Mouse (Mus musculus): ENCODE results near the gene Klhl2. TPM values are rescaled to one million over a fixed set of nuclear protein-coding genes. Genes with fewer than 3 reads are reported as not detected.
A peak's percentile ranks its signal among the peaks of the same experiment; 100 is the strongest.

Gene Klhl2
- polyA plus RNA-seq, 1 experiment from 2014 or later = 11.4 TPM

GRCm38 (mm10) chr8:64732596-64732995 is 117.2 kb downstream of the Klhl2 start:
- no peak overlapping the region for H3K27ac ChIP-seq (replicated peaks)
- H3K4me3 ChIP-seq (replicated peaks) = peak overlapping the region; percentile 63
- peak overlapping the region; percentile 41; the same call in 1 of the 2 replicates for H3K9ac ChIP-seq
- no peaks in the 10 kb centered on the region for H3K9me3 ChIP-seq (replicated peaks)
- peaks cover 11% of the 10 kb centered on the region for H3K4me1 ChIP-seq
- H3K36me3 ChIP-seq = peaks cover 11% of the 10 kb centered on the region
- H3K27me3 ChIP-seq = no peaks in the 10 kb centered on the region
- no peak for ATAC-seq (ENCODE audit: insufficient number of reproducible peaks, low FRiP score, low TSS enrichment, low read depth)
- H3K4me2 ChIP-seq (replicated peaks) = peak overlapping the region; percentile 65
- 6% methylated on average over 9 of the region's 9 CpGs for WGBS

DNA sequence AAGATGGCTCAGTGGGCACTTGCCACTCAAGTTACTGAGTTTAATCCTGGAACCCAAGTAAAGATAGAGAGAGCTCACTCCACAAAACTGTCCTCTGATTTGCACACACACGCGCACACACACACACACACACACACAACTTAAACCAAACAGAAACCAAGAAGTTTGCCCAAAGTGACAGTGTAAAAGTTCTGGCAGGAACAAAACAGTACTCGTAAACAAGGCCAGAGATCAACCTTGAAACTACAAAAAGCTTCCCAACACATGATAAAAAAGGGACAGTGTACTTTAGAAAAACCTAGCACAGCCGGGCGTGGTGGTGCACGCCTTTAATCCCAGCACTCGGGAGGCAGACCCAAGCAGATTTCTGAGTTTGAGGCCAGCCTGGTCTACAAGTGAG is 121.7 kb downstream of the Klhl2 start:
- H3K27ac ChIP-seq (replicated peaks) = no peak overlapping the region
- H3K9ac ChIP-seq = no peak overlapping the region
- no peaks in the 10 kb centered on the region for H3K27me3 ChIP-seq
- 84% methylated on average over 7 of the region's 7 CpGs for WGBS
- H3K36me3 ChIP-seq = peaks cover 44% of the 10 kb centered on the region
- no peaks in the 10 kb centered on the region for H3K9me3 ChIP-seq (replicated peaks)
- no peak overlapping the region for H3K4me2 ChIP-seq (replicated peaks)
- peaks cover 11% of the 10 kb centered on the region for H3K4me1 ChIP-seq
- H3K4me3 ChIP-seq (replicated peaks) = no peak overlapping the region
- no peak for ATAC-seq (ENCODE audit: insufficient number of reproducible peaks, low FRiP score, low TSS enrichment, low read depth)

GRCm38 (mm10) chr8:64726190-64726695 is 123.6 kb downstream of the Klhl2 start:
- no peak for ATAC-seq (ENCODE audit: insufficient number of reproducible peaks, low FRiP score, low TSS enrichment, low read depth)
- WGBS = 83% methylated on average over 4 of the region's 4 CpGs
- Histone ChIP-seq H3K4me3 (replicated peaks) (no peak overlapping the region), H3K4me1 (no peaks in the 10 kb centered on the region), H3K36me3 (peaks cover 55% of the 10 kb centered on the region), H3K4me2 (replicated peaks) (no peak overlapping the region), H3K9ac (no peak overlapping the region), H3K27me3 (no peaks in the 10 kb centered on the region), H3K27ac (replicated peaks) (no peak overlapping the region), H3K9me3 (replicated peaks) (no peaks in the 10 kb centered on the region)

- ATAC-seq (ENCODE audit: insufficient number of reproducible peaks, low FRiP score, low TSS enrichment, low read depth) = no peak
- H3K36me3 ChIP-seq = peaks cover 62% of the 10 kb centered on the region
- H3K9ac ChIP-seq = no peak overlapping the region
- H3K27me3 ChIP-seq = no peaks in the 10 kb centered on the region
- H3K9me3 ChIP-seq (replicated peaks) = no peaks in the 10 kb centered on the region
- H3K4me3 ChIP-seq (replicated peaks) = no peak overlapping the region
- 88% methylated on average over 2 of the region's 2 CpGs for WGBS
- no peaks in the 10 kb centered on the region for H3K4me1 ChIP-seq
- H3K27ac ChIP-seq (replicated peaks) = no peak overlapping the region
- no peak overlapping the region for H3K4me2 ChIP-seq (replicated peaks)
Measured at GRCm38 (mm10) chr8:64723206-64723605, 126.6 kb downstream of the Klhl2 start.

- Histone ChIP-seq H3K36me3 (peaks cover 49% of the 10 kb centered on the region), H3K4me2 (replicated peaks) (no peak overlapping the region), H3K27me3 (no peaks in the 10 kb centered on the region), H3K9me3 (replicated peaks) (no peaks in the 10 kb centered on the region), H3K27ac (replicated peaks) (no peak overlapping the region), H3K9ac (no peak overlapping the region), H3K4me1 (no peaks in the 10 kb centered on the region), H3K4me3 (replicated peaks) (no peak overlapping the region)
- WGBS = 85% methylated on average over 7 of the region's 7 CpGs
- no peak for ATAC-seq (ENCODE audit: insufficient number of reproducible peaks, low FRiP score, low TSS enrichment, low read depth)
Measured at GRCm38 (mm10) chr8:64717868-64718267, 131.9 kb downstream of the Klhl2 start.

- H3K4me1 ChIP-seq = no peaks in the 10 kb centered on the region
- no peaks in the 10 kb centered on the region for H3K9me3 ChIP-seq (replicated peaks)
- no peak overlapping the region for H3K4me2 ChIP-seq (replicated peaks)
- no peak overlapping the region for H3K4me3 ChIP-seq (replicated peaks)
- H3K36me3 ChIP-seq = peaks cover 15% of the 10 kb centered on the region
- no peak overlapping the region for H3K27ac ChIP-seq (replicated peaks)
- ATAC-seq (ENCODE audit: insufficient number of reproducible peaks, low FRiP score, low TSS enrichment, low read depth) = no peak
- WGBS = 83% methylated on average over 7 of the region's 7 CpGs
- H3K9ac ChIP-seq = no peak overlapping the region
- H3K27me3 ChIP-seq = no peaks in the 10 kb centered on the region
Measured at GRCm38 (mm10) chr8:64712499-64712898, 137.3 kb downstream of the Klhl2 start.

DNA sequence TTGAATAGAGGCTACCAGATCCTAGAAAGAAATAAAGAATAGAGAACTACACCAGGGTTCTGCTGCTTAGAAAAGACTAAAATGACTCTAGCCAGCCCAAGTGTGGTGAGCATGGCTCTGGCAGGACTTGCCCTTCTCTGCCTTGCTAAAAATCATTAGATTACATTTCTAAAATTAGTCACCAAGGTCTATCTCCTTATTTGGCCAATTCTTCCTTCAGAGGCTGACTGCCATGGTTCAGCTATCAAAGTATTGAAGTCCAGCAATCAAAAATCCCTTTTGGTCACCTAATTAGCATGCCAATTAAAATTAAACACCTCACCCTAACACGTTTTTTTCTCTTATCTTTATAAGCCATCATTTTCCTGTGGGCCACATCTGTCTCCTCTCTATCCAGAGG is 138.3 kb downstream of the Klhl2 start:
- Histone ChIP-seq H3K36me3 (peaks cover 6% of the 10 kb centered on the region; the same call in 1 of the 2 replicates), H3K4me3 (replicated peaks) (no peak overlapping the region), H3K9me3 (replicated peaks) (no peaks in the 10 kb centered on the region), H3K4me1 (no peaks in the 10 kb centered on the region), H3K4me2 (replicated peaks) (no peak overlapping the region), H3K9ac (no peak overlapping the region), H3K27me3 (no peaks in the 10 kb centered on the region), H3K27ac (replicated peaks) (no peak overlapping the region)
- WGBS = 24% methylated on average over 1 of the region's 1 CpGs
- ATAC-seq (ENCODE audit: insufficient number of reproducible peaks, low FRiP score, low TSS enrichment, low read depth) = no peak

DNA sequence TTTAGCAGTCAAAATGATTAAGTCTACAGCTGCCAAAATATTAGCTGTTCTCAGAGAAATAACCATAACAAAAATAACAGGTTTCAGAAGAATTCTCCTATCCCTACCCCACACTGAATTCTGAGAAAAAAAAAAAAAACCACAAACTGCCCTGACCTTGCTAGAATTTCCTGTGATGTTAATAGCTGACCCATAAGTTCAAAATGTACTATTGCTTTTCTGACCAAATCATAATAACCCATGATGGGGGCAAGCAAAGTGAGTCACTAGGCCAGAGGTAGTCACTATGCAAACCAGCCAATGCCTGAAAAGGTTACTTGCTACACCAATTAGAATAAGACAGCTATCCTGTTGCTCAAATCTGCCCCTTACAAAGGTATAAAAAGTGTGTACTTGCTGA is 142.3 kb downstream of the Klhl2 start:
- Histone ChIP-seq H3K27ac (replicated peaks) (no peak overlapping the region), H3K4me3 (replicated peaks) (no peak overlapping the region), H3K4me1 (no peaks in the 10 kb centered on the region), H3K4me2 (replicated peaks) (no peak overlapping the region), H3K27me3 (no peaks in the 10 kb centered on the region), H3K9ac (no peak overlapping the region), H3K9me3 (replicated peaks) (no peaks in the 10 kb centered on the region), H3K36me3 (no peaks in the 10 kb centered on the region)
- no peak for ATAC-seq (ENCODE audit: insufficient number of reproducible peaks, low FRiP score, low TSS enrichment, low read depth)

- no peaks in the 10 kb centered on the region for H3K27me3 ChIP-seq
- no peak overlapping the region for H3K9ac ChIP-seq
- no peak overlapping the region for H3K4me2 ChIP-seq (replicated peaks)
- no peak overlapping the region for H3K4me3 ChIP-seq (replicated peaks)
- no peaks in the 10 kb centered on the region for H3K4me1 ChIP-seq
- no peaks in the 10 kb centered on the region for H3K36me3 ChIP-seq
- 69% methylated on average over 1 of the region's 1 CpGs for WGBS
- no peak for ATAC-seq (ENCODE audit: insufficient number of reproducible peaks, low FRiP score, low TSS enrichment, low read depth)
- H3K9me3 ChIP-seq (replicated peaks) = no peaks in the 10 kb centered on the region
- H3K27ac ChIP-seq (replicated peaks) = no peak overlapping the region
Measured at GRCm38 (mm10) chr8:64703191-64703590, 146.6 kb downstream of the Klhl2 start.

- Histone ChIP-seq H3K9ac (peak within 1 kb of the TSS; percentile 82), H3K36me3 (no peaks in the 10 kb centered on the region), H3K27ac (replicated peaks) (peak within 1 kb of the TSS; percentile 84), H3K9me3 (replicated peaks) (no peaks in the 10 kb centered on the region), H3K4me2 (replicated peaks) (peak within 1 kb of the TSS; percentile 89), H3K27me3 (no peaks in the 10 kb centered on the region), H3K4me3 (replicated peaks) (peak within 1 kb of the TSS; percentile 70), H3K4me1 (peaks cover 15% of the 10 kb centered on the region)
- under 1% methylated on average over 53 of the region's 54 CpGs for WGBS
- peak; percentile 96 for ATAC-seq (ENCODE audit: insufficient number of reproducible peaks, low FRiP score, low TSS enrichment, low read depth)
Measured at GRCm38 (mm10) chr8:64692651-64693201, 157.1 kb downstream of the Klhl2 start, which contains the start of gene Cpe. Gene Cpe (minus strand): TSS chr8:64693054.

DNA sequence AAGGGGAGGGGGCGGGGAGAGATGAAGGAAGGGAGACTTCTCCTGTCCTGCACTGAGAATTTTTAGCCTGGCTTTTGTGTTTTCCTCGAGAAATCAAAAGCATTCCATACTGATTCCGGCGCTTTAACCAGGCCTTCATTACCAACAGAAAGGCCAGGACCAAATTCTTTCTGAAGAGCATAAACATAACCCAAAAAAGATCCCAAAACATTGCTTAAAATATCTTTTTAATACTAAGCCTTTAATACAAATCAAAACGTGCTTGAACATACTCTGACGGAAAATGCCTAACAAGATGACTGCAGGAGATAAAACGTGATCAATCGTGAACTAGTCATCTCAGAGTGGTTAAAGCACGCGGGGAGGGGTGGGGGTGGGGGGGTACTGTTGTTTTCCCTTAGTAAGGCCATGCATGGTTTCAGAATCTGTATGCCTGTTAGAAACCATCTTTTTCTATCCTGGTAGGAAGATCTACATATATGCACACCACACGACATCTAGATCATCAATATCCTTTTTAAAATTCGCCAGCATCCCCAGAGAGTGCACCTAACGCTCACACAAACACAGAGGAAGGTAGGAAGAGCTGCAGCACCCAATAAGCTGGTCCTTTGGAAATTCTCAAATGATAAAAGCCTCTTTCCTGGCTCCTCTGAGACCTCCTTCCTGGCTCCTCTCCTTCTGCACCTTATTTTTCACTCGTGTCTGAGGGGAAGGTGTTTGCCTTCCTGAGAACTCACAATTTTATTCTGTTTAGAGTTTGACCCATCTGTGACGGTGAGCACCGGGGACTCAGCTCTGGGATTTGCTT is 158.0 kb downstream of the Klhl2 start:
- peak overlapping the region; percentile 89 for H3K4me2 ChIP-seq (replicated peaks)
- whole genome bisulfite sequencing = 13% methylated on average over 16 of the region's 16 CpGs
- no peaks in the 10 kb centered on the region for H3K27me3 ChIP-seq
- H3K9me3 ChIP-seq (replicated peaks) = no peaks in the 10 kb centered on the region
- peak overlapping the region; percentile 84; the same call in 1 of the 2 replicates for H3K27ac ChIP-seq (replicated peaks)
- H3K36me3 ChIP-seq = no peaks in the 10 kb centered on the region
- H3K4me1 ChIP-seq = peaks cover 16% of the 10 kb centered on the region
- H3K9ac ChIP-seq = peak overlapping the region; percentile 82
- ATAC-seq (ENCODE audit: insufficient number of reproducible peaks, low FRiP score, low TSS enrichment, low read depth) = no peak
- peak overlapping the region; percentile 70 for H3K4me3 ChIP-seq (replicated peaks)

Measured in embryonic facial prominence, embryonic 15.5 days (tissue).